Mouse (Mus musculus): ENCODE data around the gene Bpgm.

Gene Bpgm

GRCm38 (mm10) chr6:34486071-34486626 is 10.1 kb downstream of the Bpgm start:
- no peak for DNase-seq

- no peak for DNase-seq
Observed at GRCm38 (mm10) chr6:34493327-34494095, 17.5 kb downstream of the Bpgm start.

GRCm38 (mm10) chr6:34495140-34495551 is 19.1 kb downstream of the Bpgm start:
- peak in 1 of 2 experiments; percentile 23 for DNase-seq

- DNase-seq: no peak
Observed at GRCm38 (mm10) chr6:34497991-34498625, 22.1 kb downstream of the Bpgm start.

GRCm38 (mm10) chr6:34502291-34502690 is 26.3 kb downstream of the Bpgm start:
- no peak for DNase-seq

GRCm38 (mm10) chr6:34505957-34506356 is 29.9 kb downstream of the Bpgm start:
- no peak for DNase-seq

- DNase-seq: no peak
Observed at GRCm38 (mm10) chr6:34507581-34507980, 31.6 kb downstream of the Bpgm start.

- no peak for DNase-seq
Observed at GRCm38 (mm10) chr6:34508016-34508415, 32.0 kb downstream of the Bpgm start.

- DNase-seq: no peak
Observed at GRCm38 (mm10) chr6:34510277-34510676, 34.3 kb downstream of the Bpgm start.

GRCm38 (mm10) chr6:34511410-34511809 is 35.4 kb downstream of the Bpgm start:
- DNase-seq: no peak

GRCm38 (mm10) chr6:34512741-34513140 is 36.7 kb downstream of the Bpgm start:
- DNase-seq: no peak

- DNase-seq: no peak
Observed at GRCm38 (mm10) chr6:34514655-34515054, 38.6 kb downstream of the Bpgm start.

- no peak for DNase-seq
Observed at GRCm38 (mm10) chr6:34515098-34515782, 39.2 kb downstream of the Bpgm start.

GRCm38 (mm10) chr6:34515783-34516099 is 39.7 kb downstream of the Bpgm start:
- no peak for DNase-seq

- DNase-seq: no peak
Observed at GRCm38 (mm10) chr6:34517750-34518149, 41.7 kb downstream of the Bpgm start.

- no peak for DNase-seq
Observed at GRCm38 (mm10) chr6:34519087-34519486, 43.1 kb downstream of the Bpgm start.

GRCm38 (mm10) chr6:34520491-34520890 is 44.5 kb downstream of the Bpgm start:
- no peak for DNase-seq

GRCm38 (mm10) chr6:34520912-34521311 is 44.9 kb downstream of the Bpgm start:
- no peak for DNase-seq

GRCm38 (mm10) chr6:34523476-34523875 is 47.5 kb downstream of the Bpgm start:
- no peak for DNase-seq

GRCm38 (mm10) chr6:34525499-34525924 is 49.5 kb downstream of the Bpgm start:
- DNase-seq: no peak

- no peak for DNase-seq
Observed at GRCm38 (mm10) chr6:34525927-34526326, 49.9 kb downstream of the Bpgm start.

GRCm38 (mm10) chr6:34526389-34526788 is 50.4 kb downstream of the Bpgm start:
- DNase-seq: no peak

- no peak for DNase-seq
Observed at GRCm38 (mm10) chr6:34528131-34528530, 52.1 kb downstream of the Bpgm start.

- DNase-seq: no peak
Observed at GRCm38 (mm10) chr6:34529992-34530391, 54.0 kb downstream of the Bpgm start.

All from thymus, adult 18-20 months (tissue).